Mouse (Mus musculus) heart, postnatal 25 days (tissue): Measurements from ENCODE around the gene Galnt3. TPM values are rescaled to one million over a fixed set of nuclear protein-coding genes. Genes with fewer than 3 reads are reported as not detected.

ENCODE experiments used
- DNase-seq: peaks from one replicate; pipeline ENCODE4 v3.0.0; 2022; ENCODE audit warnings: low spot score
- intact Hi-C: fragments of 180-260 bp; cut with DNase I; formaldehyde crosslinking; loops from one replicate; pipeline ENCODE4 v1.15.1; 2025
- total RNA-seq, 2 experiments: library from RNA; stranded (reverse); gene quantifications; 2 replicates each; pipeline ENCODE4 v1.2.3; 2021

Gene Galnt3
- total RNA-seq, 2 experiments from 2014 or later, result not detected

- DNase-seq, result no peak
- intact Hi-C loops, result no loop called here
These were observed 821 bp downstream of the Galnt3 start for GRCm38 (mm10) chr2:66123756-66124589.

GRCm38 (mm10) chr2:66117686-66118085, 7.1 kb downstream of the Galnt3 start:
- DNase-seq, result no peak
- intact Hi-C loops, result no loop called here

- DNase-seq, result no peak
- intact Hi-C loops, result no loop called here
These were observed 16.8 kb downstream of the Galnt3 start for GRCm38 (mm10) chr2:66107864-66108514.

- intact Hi-C loops, result no loop called here
- no peak for DNase-seq
These were observed 20.9 kb downstream of the Galnt3 start for GRCm38 (mm10) chr2:66103740-66104436.

GRCm38 (mm10) chr2:66101686-66102304, 23.0 kb downstream of the Galnt3 start:
- DNase-seq, result no peak
- intact Hi-C loops, result no loop called here

GRCm38 (mm10) chr2:66100671-66101351, 24.0 kb downstream of the Galnt3 start:
- intact Hi-C loops, result no loop called here
- DNase-seq, result no peak

GRCm38 (mm10) chr2:66100239-66100638, 24.6 kb downstream of the Galnt3 start:
- intact Hi-C loops, result no loop called here

GRCm38 (mm10) chr2:66094622-66095181, 30.1 kb downstream of the Galnt3 start:
- intact Hi-C loops, result no loop called here
- DNase-seq, result no peak

More at GRCm38 (mm10) chr2:66100239-66100638, 24.6 kb downstream of the Galnt3 start:
- no peak for DNase-seq

- no peak for DNase-seq
- intact Hi-C loops, result no loop called here
These were observed 33.5 kb downstream of the Galnt3 start for GRCm38 (mm10) chr2:66091296-66091695.

- no peak for DNase-seq
- intact Hi-C loops, result no loop called here
These were observed 42.9 kb downstream of the Galnt3 start for GRCm38 (mm10) chr2:66081876-66082275.

GRCm38 (mm10) chr2:66080731-66081130, 44.1 kb downstream of the Galnt3 start:
- intact Hi-C loops, result no loop called here
- no peak for DNase-seq

- DNase-seq, result no peak
- intact Hi-C loops, result no loop called here
These were observed 55.3 kb downstream of the Galnt3 start for GRCm38 (mm10) chr2:66069454-66069853.

- intact Hi-C loops, result no loop called here
- DNase-seq, result no peak
These were observed 61.5 kb downstream of the Galnt3 start for GRCm38 (mm10) chr2:66063291-66063690.

GRCm38 (mm10) chr2:66044405-66045089, 80.2 kb downstream of the Galnt3 start:
- intact Hi-C loops, result loop anchor here (5.0 kb wide), 1 partner anchor 252 kb away; no protein-coding TSS in a partner anchor
- no peak for DNase-seq

- no peak for DNase-seq
- intact Hi-C loops, result loop anchor here (5.0 kb wide), 1 partner anchor 251 kb away; no protein-coding TSS in a partner anchor
These were observed 81.1 kb downstream of the Galnt3 start for GRCm38 (mm10) chr2:66043441-66044404.

GRCm38 (mm10) chr2:66041917-66042419, 82.8 kb downstream of the Galnt3 start:
- intact Hi-C loops, result loop anchor here (5.0 kb wide), 1 partner anchor 250 kb away; no protein-coding TSS in a partner anchor
- DNase-seq, result no peak

GRCm38 (mm10) chr2:66041203-66041916, 83.4 kb downstream of the Galnt3 start:
- DNase-seq, result no peak
- intact Hi-C loops, result loop anchor here (5.0 kb wide), 1 partner anchor 249 kb away; no protein-coding TSS in a partner anchor
